Mouse (Mus musculus) MEL (cell line): ENCODE results near the gene Rhox13. TPM values are rescaled to one million over a fixed set of nuclear protein-coding genes. Genes with fewer than 3 reads are reported as not detected.

Experiments used
- DNase-seq: peaks from one replicate; pipeline ENCODE4 v3.0.0; 2011; ENCODE audit warnings: low read depth, low spot score
- H3K27ac ChIP-seq: 2 replicates; pipeline ENCODE4 v1.5.1; 2012; ENCODE audit warnings: low read depth, mild to moderate bottlenecking, control low read depth, low read length, moderate library complexity; ENCODE audit not compliant: control insufficient read depth
- H3K27me3 ChIP-seq, 2 experiments: fragments of 150-350 bp in 1 of 2; sonication (generic) in 1 of 2; 2 replicates each; pipeline ENCODE4 v1.6.1; 2012; ENCODE audit warnings: low read length in 2 of 2, mild to moderate bottlenecking in 2 of 2, improper control_type of control experiment in 1 of 2, moderate library complexity in 1 of 2; ENCODE audit not compliant: insufficient read depth in 2 of 2, control insufficient read depth in 1 of 2
- H3K36me3 ChIP-seq, 2 experiments: 2 replicates each; pipeline ENCODE4 v1.6.1; 2012 to 2014; ENCODE audit warnings: low read length in 2 of 2, improper control_type of control experiment in 1 of 2, inconsistent platforms in 1 of 2, mild to moderate bottlenecking in 1 of 2; ENCODE audit not compliant: insufficient read depth in 2 of 2, control insufficient read depth in 1 of 2
- H3K4me1 ChIP-seq, 2 experiments: fragments of 150-350 bp in 1 of 2; sonication (generic) in 1 of 2; 2 replicates each; pipeline ENCODE4 v1.6.1; 2012; ENCODE audit warnings: low read length in 2 of 2, improper control_type of control experiment in 1 of 2, mild to moderate bottlenecking in 1 of 2; ENCODE audit not compliant: insufficient read depth in 2 of 2, control insufficient read depth in 1 of 2
- H3K4me3 ChIP-seq, 2 experiments: fragments of 150-350 bp in 1 of 2; sonication (generic) in 1 of 2; 2 replicates each; pipeline ENCODE4 v1.5.1; 2012; ENCODE audit warnings: low read depth in 2 of 2, low read length in 2 of 2, mild to moderate bottlenecking in 2 of 2, moderate library complexity in 2 of 2, control low read depth in 1 of 2, improper control_type of control experiment in 1 of 2; ENCODE audit not compliant: control insufficient read depth in 1 of 2, insufficient read depth in 1 of 2
- H3K79me2 ChIP-seq: 2 replicates; pipeline ENCODE4 v1.6.1; 2012; ENCODE audit warnings: mild to moderate bottlenecking, low read length, moderate library complexity; ENCODE audit not compliant: control insufficient read depth, poor library complexity, insufficient read depth
- H3K9ac ChIP-seq: 2 replicates; pipeline ENCODE4 v1.6.1; 2012; ENCODE audit warnings: low read depth, mild to moderate bottlenecking, control low read depth, low read length, moderate library complexity; ENCODE audit not compliant: control insufficient read depth, poor library complexity, severe bottlenecking
- H3K9me3 ChIP-seq: fragments of 150-350 bp; sonication (generic); replicated peaks from 2 replicates; pipeline ENCODE4 v1.6.1; 2012; ENCODE audit warnings: mild to moderate bottlenecking, low read length, improper control_type of control experiment, moderate library complexity; ENCODE audit not compliant: insufficient read depth
- BHLHE40 ChIP-seq: IDR thresholded peaks from 2 replicates; pipeline ENCODE4 v1.6.1; 2012; ENCODE audit warnings: low read depth, mild to moderate bottlenecking, inconsistent platforms, low read length, improper control_type of control experiment, borderline replicate concordance
- EP300 ChIP-seq, 2 experiments: IDR thresholded peaks; 2 replicates each; pipeline ENCODE4 v1.6.1; 2011; ENCODE audit warnings: improper control_type of control experiment in 2 of 2, low read length in 2 of 2, low read depth in 1 of 2, mild to moderate bottlenecking in 1 of 2
- ETS1 ChIP-seq: IDR thresholded peaks from 2 replicates; pipeline ENCODE4 v1.6.1; 2012; ENCODE audit warnings: low read depth, mild to moderate bottlenecking, inconsistent platforms, low read length, improper control_type of control experiment, moderate library complexity
- GABPA ChIP-seq: IDR thresholded peaks from 2 replicates; pipeline ENCODE4 v1.6.1; 2012; ENCODE audit warnings: low read depth, mild to moderate bottlenecking, inconsistent platforms, low read length, improper control_type of control experiment, moderate library complexity
- HCFC1 ChIP-seq: IDR thresholded peaks from 2 replicates; pipeline ENCODE4 v1.6.1; 2012; ENCODE audit warnings: low read depth, mild to moderate bottlenecking, inconsistent platforms, low read length, improper control_type of control experiment, moderate library complexity
- MAFK ChIP-seq: IDR thresholded peaks from 2 replicates; pipeline ENCODE4 v1.6.1; 2011; ENCODE audit warnings: low read depth, mild to moderate bottlenecking, low read length, improper control_type of control experiment, borderline replicate concordance
- MXI1 ChIP-seq: IDR thresholded peaks from 2 replicates; pipeline ENCODE4 v1.6.1; 2011; ENCODE audit warnings: mild to moderate bottlenecking, low read depth, low read length, improper control_type of control experiment
- RAD21 ChIP-seq: IDR thresholded peaks from 2 replicates; pipeline ENCODE4 v1.6.1; 2011; ENCODE audit warnings: mild to moderate bottlenecking, low read depth, low read length, improper control_type of control experiment
- SIN3A ChIP-seq: IDR thresholded peaks from 2 replicates; pipeline ENCODE4 v1.6.1; 2012; ENCODE audit warnings: low read length, improper control_type of control experiment, inconsistent platforms
- SMC3 ChIP-seq: IDR thresholded peaks from 2 replicates; pipeline ENCODE4 v1.6.1; 2011; ENCODE audit warnings: low read depth, low read length, improper control_type of control experiment
- TAL1 ChIP-seq: IDR thresholded peaks from 2 replicates; pipeline ENCODE4 v1.6.1; 2012; ENCODE audit warnings: mild to moderate bottlenecking, inconsistent platforms, low read length, moderate library complexity, mixed read lengths
- TBP ChIP-seq: IDR thresholded peaks from 2 replicates; pipeline ENCODE4 v1.8.0; 2011; ENCODE audit warnings: low read depth, low read length, improper control_type of control experiment
- USF1 ChIP-seq: IDR thresholded peaks from 2 replicates; pipeline ENCODE4 v1.6.1; 2014; ENCODE audit warnings: low read depth, mild to moderate bottlenecking, inconsistent platforms, low read length, improper control_type of control experiment, moderate library complexity
- polyA plus RNA-seq, 2 experiments: library from polyadenylated mRNA; stranded (reverse) in 1 of 2; unstranded in 1 of 2; fragments of >175 nt in 1 of 2; fragments of >200 nt in 1 of 2; gene quantifications; 2 replicates each; pipeline versions ENCODE4 v1.2.1 to v1.2.4; 2012; ENCODE audit warnings: low replicate concordance in 2 of 2, low read depth in 1 of 2; ENCODE audit not compliant: insufficient read length in 2 of 2, insufficient read depth in 1 of 2, missing spikeins in 1 of 2
- total RNA-seq: library from RNA; depleted of rRNA; stranded (reverse); fragments of 300-350 nt; gene quantifications from 2 replicates; pipeline ENCODE4 v1.2.3, GENCODE M21; 2012; rRNA removed

The Rhox13 gene
- total and polyA plus RNA-seq, 3 experiments = not detected

- no peak overlapping the region for H3K4me3 ChIP-seq
- no peaks in the 10 kb centered on the region; a peak in 1 of 4 replicates for H3K4me1 ChIP-seq
- TF ChIP-seq GABPA (no peak), SIN3A (no peak), BHLHE40 (no peak), SMC3 (no peak), MAFK (no peak), HCFC1 (no peak), MXI1 (no peak), TAL1 (no peak), TBP (no peak), ETS1 (no peak), RAD21 (no peak), USF1 (no peak), EP300 (IDR thresholded peaks at IDR 0.05; ENCODE audit: low read depth in 1 of 2, low read length in 2 of 2) (no peak)
- no peaks in the 10 kb centered on the region for H3K79me2 ChIP-seq
- H3K36me3 ChIP-seq = no peaks in the 10 kb centered on the region
- H3K27ac ChIP-seq = no peak overlapping the region
- no peaks in the 10 kb centered on the region for H3K9me3 ChIP-seq
- H3K27me3 ChIP-seq = no peaks in the 10 kb centered on the region
- no peak overlapping the region for H3K9ac ChIP-seq
- no peak for DNase-seq
Observed at GRCm38 (mm10) chrX:38166592-38166991, 45.6 kb downstream of the Rhox13 start.

Other genes with a start within 250 kb of the Rhox13 start
- gene Rhox8, start 242.3 kb upstream of the Rhox13 start, total RNA-seq = not detected in 2 replicates
- gene Rhox8, start 242.3 kb upstream of the Rhox13 start, polyA plus RNA-seq = not detected
- not detected in 2 replicates for gene Rhox7b, start 224.0 kb upstream of the Rhox13 start, total RNA-seq
- not detected for gene Rhox7b, start 224.0 kb upstream of the Rhox13 start, polyA plus RNA-seq
- not detected in 2 replicates for gene Rhox9, start 219.4 kb upstream of the Rhox13 start, total RNA-seq
- not detected for gene Rhox9, start 219.4 kb upstream of the Rhox13 start, polyA plus RNA-seq
- not detected in 2 replicates for gene Btg1-ps1, start 102.4 kb upstream of the Rhox13 start, total RNA-seq
- not detected for gene Btg1-ps1, start 102.4 kb upstream of the Rhox13 start, polyA plus RNA-seq
- gene Btg1-ps2, start 78.1 kb upstream of the Rhox13 start, total RNA-seq = not detected in 2 replicates
- not detected for gene Btg1-ps2, start 78.1 kb upstream of the Rhox13 start, polyA plus RNA-seq
- gene Rhox10, start 54.7 kb upstream of the Rhox13 start, total RNA-seq = not detected in 2 replicates
- gene Rhox10, start 54.7 kb upstream of the Rhox13 start, polyA plus RNA-seq = not detected
- gene Rhox11, start 36.1 kb upstream of the Rhox13 start, total RNA-seq = not detected in 2 replicates
- not detected for gene Rhox11, start 36.1 kb upstream of the Rhox13 start, polyA plus RNA-seq
- not detected in 2 replicates for gene Rhox12, start 10.3 kb upstream of the Rhox13 start, total RNA-seq
- not detected for gene Rhox12, start 10.3 kb upstream of the Rhox13 start, polyA plus RNA-seq
- 6.5 and 7.0 TPM in 2 replicates for gene Zbtb33, start 68.6 kb downstream of the Rhox13 start, total RNA-seq
- gene Zbtb33, start 68.6 kb downstream of the Rhox13 start, polyA plus RNA-seq = 1 to 10 TPM in 1 of 2 experiments, not detected in 1; 6.6 TPM
- 0.10 and 0.15 TPM in 2 replicates for gene Tmem255a, start 131.2 kb downstream of the Rhox13 start, total RNA-seq
- not detected for gene Tmem255a, start 131.2 kb downstream of the Rhox13 start, polyA plus RNA-seq
- gene Atp1b4, start 195.0 kb downstream of the Rhox13 start, total RNA-seq = not detected in 2 replicates
- not detected for gene Atp1b4, start 195.0 kb downstream of the Rhox13 start, polyA plus RNA-seq